Mouse (Mus musculus): ENCODE data around the gene Icam5.

Icam5 gene

GRCm38 (mm10) chr9:21014691-21015570 is 16.9 kb upstream of the Icam5 start:
- DNase-seq (ENCODE audit: low spot score) = peak; percentile 55

- DNase-seq (ENCODE audit: low spot score) = peak; percentile 59
Observed at GRCm38 (mm10) chr9:21015571-21016130, 16.2 kb upstream of the Icam5 start, which contains the start of gene Icam1. Icam1 (plus strand) TSS chr9:21015985.

GRCm38 (mm10) chr9:21016331-21017176 is 15.3 kb upstream of the Icam5 start:
- no peak for DNase-seq (ENCODE audit: low spot score)

- no peak for DNase-seq (ENCODE audit: low spot score)
Observed at GRCm38 (mm10) chr9:21017177-21017575, 14.7 kb upstream of the Icam5 start.

- DNase-seq (ENCODE audit: low spot score) = no peak
Observed at GRCm38 (mm10) chr9:21018600-21018999, 13.3 kb upstream of the Icam5 start.

GRCm38 (mm10) chr9:21021363-21021762 is 10.5 kb upstream of the Icam5 start:
- DNase-seq (ENCODE audit: low spot score) = no peak

- no peak for DNase-seq (ENCODE audit: low spot score)
Observed at GRCm38 (mm10) chr9:21022288-21022687, 9.6 kb upstream of the Icam5 start.

GRCm38 (mm10) chr9:21022726-21023125 is 9.1 kb upstream of the Icam5 start:
- no peak for DNase-seq (ENCODE audit: low spot score)

GRCm38 (mm10) chr9:21025258-21025810 is 6.5 kb upstream of the Icam5 start:
- DNase-seq (ENCODE audit: low spot score) = no peak

- no peak for DNase-seq (ENCODE audit: low spot score)
Observed at GRCm38 (mm10) chr9:21026849-21027248, 5.0 kb upstream of the Icam5 start.

GRCm38 (mm10) chr9:21027774-21028290 is 4.0 kb upstream of the Icam5 start:
- no peak for DNase-seq (ENCODE audit: low spot score)

- no peak for DNase-seq (ENCODE audit: low spot score)
Observed at GRCm38 (mm10) chr9:21028560-21029110, 3.2 kb upstream of the Icam5 start.

GRCm38 (mm10) chr9:21029291-21030054 is 2.4 kb upstream of the Icam5 start, which contains the start of gene Icam4:
Icam4 (plus strand) TSS chr9:21029373.
- DNase-seq (ENCODE audit: low spot score) = peak; percentile 76

GRCm38 (mm10) chr9:21030055-21030600 is 1.7 kb upstream of the Icam5 start:
- DNase-seq (ENCODE audit: low spot score) = no peak

- DNase-seq (ENCODE audit: low spot score) = peak; percentile 84
Observed at GRCm38 (mm10) chr9:21030781-21031250, 1.1 kb upstream of the Icam5 start.

- DNase-seq (ENCODE audit: low spot score) = peak; percentile 71
Observed at GRCm38 (mm10) chr9:21031251-21031895, 500 bp upstream of the Icam5 start.

GRCm38 (mm10) chr9:21032491-21032890 is 618 bp downstream of the Icam5 start:
- no peak for DNase-seq (ENCODE audit: low spot score)

- DNase-seq (ENCODE audit: low spot score) = peak; percentile 78
Observed at GRCm38 (mm10) chr9:21033136-21033535, 1.3 kb downstream of the Icam5 start.

- DNase-seq (ENCODE audit: low spot score) = no peak
Observed at GRCm38 (mm10) chr9:21034481-21035085, 2.7 kb downstream of the Icam5 start.
